Mouse (Mus musculus) kidney, adult 8-10 months (tissue): ENCODE results near the gene Mbnl1.

ENCODE experiments used
- DNase-seq, 2 experiments: peaks; one replicate each; pipeline ENCODE4 v3.0.0; 2022

The Mbnl1 gene

DNA sequence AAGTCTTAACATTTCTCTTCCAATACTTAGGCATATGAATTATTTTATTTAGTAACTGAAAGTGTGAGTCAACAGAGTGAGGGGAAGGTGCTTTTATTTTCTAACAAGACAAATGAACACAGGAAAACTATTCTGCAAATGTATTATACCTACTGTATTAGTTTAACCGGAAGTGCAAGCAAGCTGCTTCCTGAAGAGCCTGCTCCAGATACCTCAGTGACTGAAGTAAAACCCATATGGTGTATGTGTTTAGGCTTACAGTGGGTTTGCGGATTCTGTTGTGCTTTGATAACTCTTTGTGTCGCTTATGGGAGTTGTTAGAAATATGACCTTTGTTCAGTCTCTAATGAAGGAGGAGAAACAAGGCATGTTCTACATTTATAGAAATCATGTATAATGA, 46.7 kb downstream of the Mbnl1 start:
- no peak for DNase-seq

DNA sequence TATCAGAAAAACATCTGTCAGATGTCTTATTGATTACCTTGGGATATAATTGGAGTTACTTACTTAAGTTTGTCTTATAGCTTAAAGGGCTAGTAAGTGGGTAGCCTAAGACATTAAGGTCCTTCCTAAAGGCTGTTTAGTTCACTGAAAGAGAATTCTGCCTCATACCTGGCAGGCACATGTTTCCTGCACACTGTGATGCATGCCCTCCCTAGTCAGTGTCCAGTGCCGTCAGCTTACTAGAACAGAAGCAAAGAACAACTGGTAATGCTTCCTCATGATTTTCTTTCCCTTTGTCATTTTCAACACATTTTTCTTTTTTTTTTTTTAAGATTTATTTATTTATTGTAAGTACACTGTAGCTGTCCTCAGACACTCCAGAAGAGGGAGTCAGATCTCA, 51.5 kb downstream of the Mbnl1 start:
- no peak for DNase-seq

DNA sequence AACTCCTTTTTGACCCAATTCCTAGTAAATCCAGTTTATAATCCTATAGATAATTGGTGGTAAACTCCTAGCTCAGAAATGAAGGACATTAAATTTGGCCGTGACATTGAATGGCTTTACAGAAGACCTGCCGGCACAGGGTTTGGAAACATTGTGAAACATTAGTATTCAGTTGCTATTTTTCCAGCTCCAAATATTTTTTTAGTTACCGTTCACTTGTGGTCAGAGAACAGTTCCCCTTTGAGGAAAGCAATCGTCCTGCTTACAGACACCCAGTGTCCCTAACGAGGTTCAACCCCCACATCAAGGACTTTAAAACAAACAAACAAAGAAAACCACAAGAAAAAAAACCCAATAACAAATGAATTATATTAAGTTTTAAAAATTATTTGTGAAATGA, 58.7 kb downstream of the Mbnl1 start:
- DNase-seq = no peak

DNA sequence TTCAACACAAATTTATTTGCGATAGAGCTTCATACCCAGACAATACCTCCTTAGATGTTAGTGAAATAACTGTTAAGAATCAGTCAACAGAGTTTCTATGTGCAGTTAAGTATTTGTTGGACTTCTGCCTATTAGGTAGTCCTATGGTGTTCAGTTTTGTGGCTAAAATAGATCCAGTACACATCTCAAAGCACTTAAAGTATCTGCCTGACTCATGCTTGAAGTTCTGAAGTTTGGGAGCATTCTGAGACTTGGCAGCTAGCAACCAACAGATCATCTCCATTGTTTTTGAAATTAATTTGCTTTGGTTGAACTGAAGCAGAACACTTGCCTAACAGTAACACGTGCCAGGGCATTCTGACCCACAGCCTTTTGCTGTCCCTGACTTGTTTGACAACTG, 59.2 kb downstream of the Mbnl1 start:
- no peak for DNase-seq

DNA sequence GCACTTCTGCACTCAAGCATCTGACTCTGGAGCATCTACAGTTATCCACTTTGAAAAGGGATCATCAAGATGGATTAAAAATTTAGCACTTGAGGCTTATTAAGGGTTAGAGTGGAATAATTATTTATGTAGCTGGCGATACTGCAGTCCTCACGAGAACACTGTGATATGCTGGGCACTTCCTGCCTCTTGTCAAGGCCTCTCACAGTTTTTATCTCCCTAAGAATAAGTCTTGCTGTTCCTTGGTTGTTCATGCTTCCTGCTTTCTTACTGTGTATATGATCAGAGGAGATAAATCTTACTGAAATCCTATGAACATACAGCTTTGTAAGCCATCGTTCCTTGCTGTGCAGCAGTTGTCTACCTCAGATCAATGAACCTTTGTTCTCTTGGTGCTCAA, 62.6 kb downstream of the Mbnl1 start:
- DNase-seq = no peak

DNA sequence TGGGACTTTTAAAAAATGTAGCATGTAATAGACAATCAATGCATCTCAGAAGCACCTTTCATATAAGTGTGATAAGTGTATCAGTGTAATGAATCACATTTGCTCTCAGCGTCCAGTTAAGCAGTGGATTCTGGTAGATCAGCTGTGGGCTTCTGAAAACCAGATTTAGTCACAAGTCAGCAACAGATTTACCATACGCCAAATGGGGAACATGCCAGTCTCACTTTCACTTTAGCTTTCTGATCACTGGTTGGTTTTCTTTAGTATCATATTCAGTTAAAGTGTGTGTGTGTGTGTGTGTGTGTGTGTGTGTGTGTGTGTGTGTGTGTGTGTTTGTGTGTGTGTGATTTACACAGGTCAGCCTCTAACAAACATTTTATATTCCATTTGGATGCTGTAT, 64.4 kb downstream of the Mbnl1 start:
- no peak for DNase-seq

DNA sequence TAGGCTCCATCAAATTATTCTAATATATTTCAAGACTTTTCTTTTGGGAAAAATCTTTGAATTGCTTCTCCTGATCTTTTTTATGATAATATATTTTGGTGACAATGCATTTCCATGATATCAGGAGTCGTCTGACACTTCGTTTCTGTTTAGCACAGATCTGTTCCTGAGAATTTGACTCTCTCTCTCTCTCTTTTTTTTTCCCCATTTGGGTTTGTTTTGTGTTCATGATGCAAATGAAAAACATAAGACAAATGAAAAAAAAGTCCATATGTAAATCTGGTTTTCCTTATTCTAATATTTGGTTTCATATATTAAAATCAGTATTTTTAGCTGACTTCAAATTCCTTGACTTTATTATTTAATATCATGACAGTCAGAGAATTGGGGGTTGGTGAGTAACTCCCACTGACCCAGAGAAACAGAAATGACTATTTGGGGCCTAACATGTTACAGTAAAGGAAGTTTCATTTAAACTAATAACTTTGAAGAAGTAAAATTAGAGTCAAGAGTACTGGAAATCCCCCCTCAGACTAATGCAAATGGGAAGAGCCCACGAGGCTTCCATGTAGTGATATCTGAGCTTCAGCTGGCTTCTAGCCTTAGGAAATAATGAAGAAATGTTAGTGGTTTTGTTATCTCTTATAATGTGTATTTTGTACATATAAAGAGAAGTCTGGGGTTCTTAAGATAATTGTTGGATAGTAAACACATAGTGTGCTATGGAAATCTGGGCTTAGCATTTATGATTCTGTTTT, 65.8 kb downstream of the Mbnl1 start:
- no peak for DNase-seq

DNA sequence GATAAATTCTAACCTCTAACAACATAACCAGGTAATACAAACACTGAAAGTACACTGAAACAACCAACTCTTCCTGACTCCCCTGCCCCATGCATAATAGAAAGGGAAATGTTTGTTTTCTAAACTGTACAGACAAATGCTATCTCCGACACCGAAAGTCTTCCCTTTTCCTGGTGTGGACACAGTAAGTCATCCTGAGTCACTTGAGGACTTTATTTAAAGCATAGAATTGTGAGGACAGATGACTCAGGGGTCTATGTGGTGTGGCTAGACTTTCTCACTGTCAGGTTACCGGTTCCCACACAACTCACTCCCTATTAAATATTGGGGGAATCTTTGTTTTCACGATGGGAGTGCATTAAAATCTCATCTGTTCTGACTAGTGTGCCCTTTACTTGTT, 68.5 kb downstream of the Mbnl1 start:
- no peak for DNase-seq

DNA sequence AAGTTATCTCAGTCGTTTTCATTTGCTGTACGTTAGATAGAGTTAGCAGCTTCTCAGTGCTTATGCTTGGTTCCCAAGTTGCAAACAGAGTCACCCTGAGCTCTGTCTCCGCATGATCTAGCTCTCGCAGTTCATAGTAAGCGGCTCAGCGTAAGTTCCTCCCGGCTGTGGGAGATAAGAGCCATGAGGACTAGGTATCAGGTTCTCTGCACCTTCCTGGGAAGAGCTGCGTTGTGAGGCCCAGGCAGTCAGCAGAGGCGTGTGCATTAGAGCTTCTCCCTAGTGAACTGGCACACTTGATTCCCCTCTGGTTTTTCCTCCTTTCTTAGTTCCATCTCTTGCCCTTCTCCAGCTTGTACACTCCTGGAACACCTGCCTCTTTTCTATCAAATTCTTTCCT, 73.6 kb downstream of the Mbnl1 start:
- DNase-seq = no peak

DNA sequence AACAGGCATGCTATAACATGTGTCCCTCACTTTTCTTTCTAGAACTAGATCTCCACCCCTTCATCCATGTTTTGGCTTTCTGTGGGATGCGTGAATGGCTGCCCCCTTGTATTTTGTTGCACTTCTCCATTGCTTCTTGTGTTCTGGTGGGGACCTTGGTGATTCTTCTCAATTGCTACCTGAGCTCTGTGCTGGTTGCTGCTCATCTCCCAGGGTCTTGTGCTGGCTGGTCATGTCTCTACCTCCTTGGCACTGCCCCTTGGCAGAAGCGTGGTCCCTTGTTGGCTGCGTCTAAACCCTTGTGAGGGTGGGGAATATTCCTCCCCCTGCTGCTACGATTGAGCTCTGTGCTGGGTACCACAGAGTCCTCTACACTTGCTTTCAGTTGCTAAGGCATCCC, 74.3 kb downstream of the Mbnl1 start:
- no peak for DNase-seq

DNA sequence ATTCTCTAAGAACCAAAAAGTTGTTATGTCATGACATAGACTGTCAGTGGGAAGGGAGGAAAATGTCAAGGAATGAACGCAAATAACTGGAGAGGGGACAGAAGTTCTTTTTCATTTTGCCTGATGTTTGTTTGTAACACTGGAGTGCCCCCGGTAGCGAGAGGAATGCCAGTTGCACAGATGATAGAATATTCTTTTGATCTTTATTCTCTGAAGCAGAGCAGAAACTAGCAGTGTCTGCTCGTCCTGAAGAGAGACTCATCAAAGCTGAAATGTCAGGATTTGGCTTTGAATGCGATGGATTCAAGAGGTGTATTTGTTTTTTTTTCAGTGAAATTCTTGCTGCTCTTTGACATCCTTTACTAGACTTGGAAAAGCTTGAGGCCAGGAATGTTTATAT, 77.9 kb downstream of the Mbnl1 start:
- DNase-seq = no peak

DNA sequence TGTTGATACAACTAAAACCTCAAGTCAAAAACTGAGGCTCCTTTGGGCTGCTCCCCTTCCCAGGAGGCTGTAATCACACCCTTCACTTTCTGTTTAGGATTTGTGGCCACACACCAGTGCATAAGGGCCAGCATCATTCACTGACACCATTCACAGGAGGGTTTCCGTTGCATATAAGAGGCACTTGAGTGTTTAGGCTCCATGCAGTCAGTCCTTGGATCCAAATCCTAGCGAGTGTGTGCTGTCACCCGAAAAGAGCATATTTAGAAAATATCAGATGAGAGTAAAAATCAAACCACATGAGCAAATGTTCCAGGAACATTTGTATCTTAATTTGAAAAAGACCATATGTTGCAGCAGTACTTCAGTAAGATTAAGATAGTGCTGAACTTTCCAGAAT, 79.0 kb downstream of the Mbnl1 start:
- no peak for DNase-seq

DNA sequence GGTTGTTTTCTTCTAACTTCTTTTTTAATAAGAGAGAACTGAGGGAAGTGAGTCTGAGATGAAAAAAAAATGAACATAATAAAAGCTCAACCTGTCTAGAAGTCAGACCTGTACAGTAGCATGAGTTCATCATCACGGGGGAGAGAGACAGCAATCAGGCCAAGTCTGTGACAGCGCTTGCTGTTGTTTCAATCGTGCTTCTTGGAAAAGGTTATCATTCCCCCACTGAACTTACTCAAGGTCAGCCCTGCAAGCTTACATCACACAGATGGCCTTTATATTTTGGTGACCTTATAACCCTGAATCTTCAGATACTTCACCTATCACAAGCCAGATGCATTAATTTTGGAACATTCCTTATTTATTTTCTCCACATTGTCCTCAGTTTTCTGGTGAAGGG, 80.4 kb downstream of the Mbnl1 start:
- DNase-seq = no peak

DNA sequence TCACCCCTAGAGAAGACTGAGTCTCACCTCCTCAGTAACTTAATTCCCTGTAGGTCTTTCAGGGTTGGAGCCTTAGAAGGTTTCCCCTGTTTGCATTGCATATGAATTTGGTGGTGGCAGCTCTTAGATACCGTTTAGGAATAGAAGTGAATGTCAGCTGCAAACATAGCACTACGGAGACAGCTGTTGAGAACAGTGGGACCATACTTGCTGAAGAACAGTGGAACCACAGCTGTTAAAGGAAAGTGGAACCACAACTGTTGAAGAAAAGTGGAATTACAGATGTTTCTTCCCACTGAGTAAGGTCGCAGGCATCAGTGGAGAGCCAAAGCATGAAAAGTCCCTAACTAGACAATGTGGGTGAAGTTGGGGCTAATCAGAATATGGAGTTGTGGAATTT, 84.0 kb downstream of the Mbnl1 start:
- DNase-seq = no peak

DNA sequence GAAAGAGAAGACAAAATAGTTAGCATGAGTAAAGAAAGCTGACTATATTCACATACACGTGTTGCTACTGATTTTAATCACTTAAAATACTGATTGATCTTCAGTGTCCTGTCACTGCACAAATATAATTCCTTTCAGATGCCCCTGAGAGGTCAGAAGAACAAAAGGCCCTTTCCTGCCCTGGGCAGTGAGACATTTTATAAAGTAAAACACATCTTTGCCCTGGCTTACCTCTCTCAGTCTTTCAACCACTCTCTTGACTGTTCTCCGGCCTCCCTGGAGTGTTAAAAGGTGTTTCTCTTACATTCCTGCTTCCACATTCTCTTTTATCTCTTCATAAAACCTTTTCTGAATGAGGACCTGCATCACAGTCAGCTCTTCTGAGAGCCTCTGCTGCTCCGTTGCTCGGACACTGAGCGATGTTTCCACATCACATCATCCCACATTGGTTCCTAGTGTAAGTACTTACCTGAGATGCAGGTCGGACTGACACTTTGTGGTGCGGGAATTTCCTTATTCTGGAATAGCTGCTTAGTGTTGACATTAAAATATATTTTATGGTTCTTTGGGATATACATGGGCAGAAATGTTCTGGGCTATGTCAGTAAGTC, 85.7 kb downstream of the Mbnl1 start:
- DNase-seq = no peak

DNA sequence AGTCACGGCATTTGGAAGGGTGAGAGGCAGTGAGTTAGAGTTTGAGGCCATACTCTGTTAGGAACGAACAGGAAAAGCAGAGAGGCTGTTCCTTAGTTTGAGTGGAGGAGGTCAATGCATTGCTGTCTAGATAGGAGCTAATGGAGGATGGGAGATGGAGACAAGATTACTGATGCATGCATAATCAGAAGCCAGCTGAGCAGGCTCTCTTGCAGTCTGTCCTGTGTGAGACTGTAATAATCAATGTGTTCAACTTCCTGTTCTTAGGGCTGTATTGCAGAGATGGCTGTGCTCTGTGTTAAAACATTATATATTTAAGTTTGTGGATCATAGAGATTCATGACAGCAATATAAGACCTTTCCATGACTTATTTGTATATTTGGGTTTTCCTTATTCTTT, 87.1 kb downstream of the Mbnl1 start:
- no peak for DNase-seq

DNA sequence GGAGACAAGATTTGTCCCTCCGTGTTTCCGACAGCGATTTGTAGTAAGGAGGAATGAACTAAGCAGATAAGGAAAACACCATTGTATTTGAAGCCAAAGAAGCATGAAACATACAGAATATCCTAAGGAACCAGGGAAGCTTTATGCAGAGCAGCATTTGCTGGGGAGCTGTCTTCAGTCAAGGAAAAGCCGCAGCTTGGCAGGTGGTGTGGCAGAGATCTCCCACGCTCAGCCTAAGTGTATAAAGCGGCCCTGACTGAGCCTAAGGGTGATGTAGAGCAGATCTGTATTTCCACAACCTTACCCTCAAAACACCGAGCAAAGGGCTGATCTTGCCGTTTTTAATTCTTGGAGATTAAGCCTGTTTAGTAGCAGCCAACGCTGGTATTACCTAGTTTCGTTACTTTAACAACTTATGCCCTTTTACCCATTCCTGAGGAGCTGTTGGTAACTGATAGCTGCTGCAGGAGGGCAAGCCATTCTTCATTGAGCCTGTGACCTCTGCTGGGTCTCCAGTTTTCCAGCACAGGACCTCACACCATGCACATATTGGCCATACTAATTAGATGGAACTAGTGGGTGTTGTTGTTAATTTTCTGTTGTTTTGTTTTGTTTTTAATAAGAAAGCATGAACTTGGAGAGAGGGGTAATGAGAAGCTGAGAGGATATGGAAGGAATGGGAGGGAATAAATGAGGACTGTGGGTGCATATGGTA, 91.1 kb downstream of the Mbnl1 start:
- no peak for DNase-seq

DNA sequence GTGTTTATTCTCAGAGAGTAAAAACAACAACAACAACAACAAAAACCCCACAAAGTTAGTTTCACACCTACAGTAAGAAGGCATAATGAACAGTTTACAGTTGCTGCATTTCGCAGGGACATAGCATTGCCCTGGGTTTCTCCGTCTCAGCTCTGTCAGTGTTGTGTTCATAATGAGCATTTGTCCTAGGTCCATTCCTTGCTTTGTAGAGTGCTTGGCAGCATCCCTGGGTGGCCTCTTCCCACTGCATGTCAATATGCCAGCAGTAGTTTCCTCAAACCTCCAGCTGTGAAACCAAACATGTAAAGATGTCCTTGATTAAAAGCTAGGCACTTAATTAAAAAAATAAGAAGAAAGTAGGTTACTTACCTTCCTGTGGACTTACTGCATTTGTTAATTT, 91.6 kb downstream of the Mbnl1 start:
- DNase-seq = no peak

DNA sequence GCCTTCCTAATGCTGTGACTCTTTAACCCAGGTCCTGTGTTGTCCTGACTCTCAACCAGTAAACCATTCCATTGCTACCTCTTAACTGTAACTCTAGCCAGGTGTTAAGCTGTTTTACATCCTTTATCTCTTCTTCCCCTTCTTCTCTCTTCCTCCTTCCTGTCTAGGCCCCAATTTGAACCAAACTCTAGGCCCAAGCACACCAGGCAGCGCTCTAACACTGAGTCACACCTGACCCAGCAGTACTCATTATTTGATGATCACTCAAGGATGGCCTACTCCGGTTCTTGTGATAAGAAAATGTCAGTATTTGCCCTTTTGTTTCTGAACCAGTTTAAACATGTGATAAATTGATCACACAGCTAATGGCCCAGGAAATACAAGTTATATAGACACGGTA, 92.6 kb downstream of the Mbnl1 start:
- DNase-seq = no peak

DNA sequence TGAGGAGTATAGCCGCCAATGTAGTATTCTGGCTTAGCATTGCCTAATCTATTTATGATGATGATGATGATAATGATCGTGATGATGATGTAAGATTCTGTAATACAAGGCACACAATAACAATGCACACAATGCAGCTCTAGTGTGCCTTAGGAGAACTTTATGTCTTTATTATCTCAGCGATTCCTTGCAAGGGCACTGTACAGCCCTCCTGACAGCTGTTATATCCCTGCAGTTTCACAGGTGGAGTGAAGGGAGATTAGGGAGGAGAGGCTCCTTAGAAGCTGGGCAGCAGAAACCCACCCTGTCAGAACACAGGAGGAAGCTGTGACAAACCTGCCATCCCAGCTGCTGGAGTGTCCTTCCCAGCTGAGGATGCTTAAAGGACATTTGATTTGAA, 93.3 kb downstream of the Mbnl1 start:
- no peak for DNase-seq

DNA sequence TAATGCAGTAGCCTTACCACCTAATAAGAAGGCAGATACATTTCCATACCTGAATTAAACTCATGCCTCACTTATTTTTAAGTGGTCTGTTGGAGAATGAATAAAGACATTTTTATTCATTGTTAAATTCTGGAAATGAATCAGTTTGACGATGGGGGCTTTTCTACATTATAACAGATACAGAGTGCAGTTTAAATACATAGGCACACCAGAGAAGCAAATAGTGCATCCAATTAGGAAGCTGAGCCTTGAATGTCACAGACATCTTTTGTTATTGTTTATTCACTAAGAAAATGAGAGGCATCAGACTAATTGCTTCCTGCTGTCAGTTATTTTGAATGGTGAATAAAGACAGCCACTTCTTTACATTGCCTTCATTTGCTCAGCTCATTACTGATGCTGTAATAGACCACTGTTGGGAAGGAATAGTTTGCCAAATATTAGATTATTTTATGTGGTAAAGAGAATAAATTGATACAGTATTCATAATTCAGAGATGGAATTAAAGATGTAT, 95.6 kb downstream of the Mbnl1 start:
- no peak for DNase-seq

DNA sequence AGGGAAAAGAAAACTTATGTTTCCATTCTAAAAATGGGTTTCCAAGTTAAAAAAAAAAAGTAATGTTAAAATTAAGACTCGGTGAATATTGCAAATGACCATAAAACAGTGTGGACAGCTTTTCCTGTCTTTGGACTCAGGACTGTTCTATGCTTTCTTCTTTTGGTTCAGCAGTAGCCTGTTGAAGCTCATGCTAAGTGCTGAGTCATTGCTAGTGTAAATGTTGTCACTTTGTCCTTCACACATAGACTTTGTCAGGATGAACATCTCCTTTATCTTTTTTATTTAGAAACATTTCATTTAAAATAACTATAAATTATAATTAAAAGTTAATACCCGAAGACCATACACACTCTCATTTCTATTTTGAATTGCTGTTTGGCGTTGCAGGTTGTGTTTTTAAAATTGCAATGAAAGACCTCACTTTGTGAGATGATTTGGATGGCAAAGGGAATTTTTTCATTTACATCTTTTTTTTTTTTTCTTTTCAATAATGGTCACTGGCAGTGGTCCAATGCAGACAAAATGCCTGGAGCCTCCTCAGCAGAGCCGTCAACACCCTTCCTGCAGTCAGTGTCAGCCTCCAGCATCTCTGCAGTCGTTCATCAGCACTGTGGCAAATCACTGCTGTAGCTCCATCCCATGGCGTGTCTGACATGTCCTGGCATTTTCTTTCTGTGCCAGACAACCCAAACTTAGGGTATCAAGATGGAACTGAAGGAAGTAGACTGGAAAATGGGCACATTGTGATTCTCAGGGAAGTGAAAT, 96.4 kb downstream of the Mbnl1 start:
- DNase-seq = no peak

DNA sequence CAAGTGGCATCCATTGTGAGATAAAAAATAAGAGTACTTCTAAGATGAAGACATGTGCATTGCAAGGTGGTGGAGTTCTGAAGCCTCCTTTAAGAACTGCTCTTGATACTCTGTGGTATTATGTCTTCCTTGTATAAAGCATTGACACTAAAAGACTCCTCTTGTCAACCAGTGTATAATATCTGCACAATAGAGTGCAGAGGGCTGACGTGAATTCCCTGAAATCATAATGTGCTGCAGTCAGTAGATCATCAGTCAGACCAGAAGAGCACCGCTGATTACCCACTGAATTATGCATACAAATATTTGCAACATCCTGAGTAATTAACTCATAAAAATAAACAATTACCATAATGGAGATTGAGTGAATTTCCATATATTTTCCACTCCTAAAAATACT, 97.2 kb downstream of the Mbnl1 start:
- DNase-seq = no peak
